Mouse (Mus musculus) thymus, adult 2 months (tissue): ENCODE results near the gene Tdp2. TPM values are rescaled to one million over a fixed set of nuclear protein-coding genes. Genes with fewer than 3 reads are reported as not detected.

Experiments
- DNase-seq: peaks from one replicate; pipeline ENCODE4 v3.0.0; 2021
- H3K27ac ChIP-seq: fragments of 200-500 bp; 2 replicates; pipeline ENCODE4 v1.5.1; 2012; ENCODE audit warnings: low read length, control low read depth; ENCODE audit not compliant: control insufficient read depth, insufficient read depth
- H3K27me3 ChIP-seq: fragments of 200-500 bp; 2 replicates; pipeline ENCODE4 v1.6.1; 2012; ENCODE audit warnings: mild to moderate bottlenecking, low read length, moderate library complexity, mixed read lengths; ENCODE audit not compliant: control insufficient read depth, insufficient read depth
- H3K36me3 ChIP-seq: fragments of 200-500 bp; 2 replicates; pipeline ENCODE4 v1.6.1; 2012; ENCODE audit warnings: mild to moderate bottlenecking, low read length, moderate library complexity; ENCODE audit not compliant: control insufficient read depth, insufficient read depth
- H3K4me1 ChIP-seq: fragments of 200-500 bp; replicated peaks from 2 replicates; pipeline ENCODE4 v1.6.1; 2012; ENCODE audit warnings: low read length; ENCODE audit not compliant: control insufficient read depth, insufficient read depth
- H3K4me3 ChIP-seq: fragments of 200-500 bp; 2 replicates; pipeline ENCODE4 v1.5.1; 2012; ENCODE audit warnings: mild to moderate bottlenecking, low read length, control low read depth, moderate library complexity; ENCODE audit not compliant: control insufficient read depth, insufficient read depth
- CTCF ChIP-seq: fragments of 200-500 bp; IDR thresholded peaks from 2 replicates; pipeline ENCODE4 v1.5.1; 2012; ENCODE audit warnings: mild to moderate bottlenecking, control low read depth, low read length, moderate library complexity, borderline replicate concordance; ENCODE audit not compliant: control insufficient read depth, poor library complexity, insufficient read depth; ENCODE audit errors: extremely low read depth
- POLR2A ChIP-seq: fragments of 200-500 bp; IDR thresholded peaks from 2 replicates; pipeline ENCODE4 v1.6.1; 2012; ENCODE audit warnings: mild to moderate bottlenecking, low read length, control low read depth, moderate library complexity; ENCODE audit not compliant: control insufficient read depth, poor library complexity, insufficient read depth; ENCODE audit errors: extremely low read depth
- WGBS: fragments of 180-500 bp; shearing (Covaris S2); methylation state at CpG from one replicate; pipeline ENCODE4 v1.1.7; 2018; 5-methylcytosine and 5-hydroxymethylcytosine counted together
- polyA plus RNA-seq: library from polyadenylated mRNA; depleted of rRNA; stranded (reverse); fragments of >200 nt; gene quantifications from 2 replicates; pipeline ENCODE4 v1.2.3, GENCODE M21; 2012

Gene Tdp2
- polyA plus RNA-seq, 1 experiment = 40.3 TPM

DNA sequence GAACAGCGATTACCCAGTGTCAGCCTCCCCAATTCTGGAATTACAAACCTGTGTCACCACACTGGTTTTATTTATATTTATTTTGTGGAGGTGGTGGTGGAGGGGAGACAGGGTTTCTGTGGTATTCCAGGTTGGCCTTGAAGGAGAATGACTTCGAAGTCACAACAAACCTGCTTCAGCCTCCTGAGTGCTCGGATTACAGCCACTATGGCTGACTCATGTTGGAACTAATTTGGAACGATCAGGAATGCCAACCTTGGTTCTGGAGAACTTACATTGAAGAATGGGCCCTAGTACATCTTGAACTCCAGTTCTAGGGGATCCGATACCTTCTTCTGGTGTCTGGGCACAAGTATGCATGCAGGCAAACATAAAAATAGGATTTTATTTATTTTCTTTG lies 32.1 kb upstream of the Tdp2 start:
- H3K4me3 ChIP-seq = no peak overlapping the region
- no peak overlapping the region for H3K27ac ChIP-seq
- TF ChIP-seq CTCF = no peak
- no peaks in the 10 kb centered on the region for H3K27me3 ChIP-seq
- peaks cover 7% of the 10 kb centered on the region for H3K4me1 ChIP-seq
- no peaks in the 10 kb centered on the region for H3K36me3 ChIP-seq
- no peak for DNase-seq
- 89% methylated on average over 5 of the region's 5 CpGs for WGBS

DNA sequence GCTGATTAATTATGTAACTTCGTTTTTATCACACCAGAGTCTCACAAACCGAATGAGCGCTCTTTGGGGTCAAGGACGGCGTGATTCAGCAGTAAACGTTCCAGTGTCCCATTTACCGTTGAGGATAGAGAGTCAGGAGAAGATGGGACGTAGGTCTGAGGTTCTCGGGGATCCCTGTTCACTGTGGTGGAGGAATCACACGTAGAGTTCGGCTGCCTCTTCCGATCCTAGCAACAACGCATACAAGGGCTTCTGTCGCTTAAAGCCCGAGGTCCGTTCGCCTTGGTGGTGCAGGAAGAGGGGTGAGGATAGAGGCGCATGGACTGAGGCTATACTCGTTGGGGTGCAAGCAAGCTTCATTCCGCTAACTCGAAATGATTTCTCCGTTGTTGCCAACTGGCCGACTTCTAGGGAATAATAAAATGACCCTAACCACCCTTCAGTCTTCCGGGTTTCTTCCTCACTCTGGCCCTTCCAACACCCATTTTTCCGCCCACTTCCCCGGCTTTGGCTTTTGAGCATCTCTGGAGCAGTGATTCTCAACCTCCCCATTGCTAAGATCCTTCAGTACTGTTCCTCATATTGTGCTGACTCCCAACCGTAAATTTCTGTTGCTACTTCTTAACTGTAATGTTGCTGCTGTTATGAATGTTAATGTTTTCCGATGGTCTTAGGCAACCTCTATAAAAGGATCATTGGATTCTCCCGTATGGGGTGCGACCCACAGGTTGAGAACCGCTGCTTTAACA lies 31.4 kb upstream of the Tdp2 start:
- peak overlapping the region; percentile 40 for H3K4me3 ChIP-seq
- under 1% methylated on average over 31 of the region's 31 CpGs for WGBS
- peak; percentile 41 for DNase-seq
- peak overlapping the region; percentile 71 for H3K27ac ChIP-seq
- peaks cover 3% of the 10 kb centered on the region; the same call in 1 of the 2 replicates for H3K36me3 ChIP-seq
- no peak for TF ChIP-seq CTCF
- TF ChIP-seq POLR2A = no peak
- peaks cover 7% of the 10 kb centered on the region for H3K4me1 ChIP-seq
- H3K27me3 ChIP-seq = no peaks in the 10 kb centered on the region

DNA sequence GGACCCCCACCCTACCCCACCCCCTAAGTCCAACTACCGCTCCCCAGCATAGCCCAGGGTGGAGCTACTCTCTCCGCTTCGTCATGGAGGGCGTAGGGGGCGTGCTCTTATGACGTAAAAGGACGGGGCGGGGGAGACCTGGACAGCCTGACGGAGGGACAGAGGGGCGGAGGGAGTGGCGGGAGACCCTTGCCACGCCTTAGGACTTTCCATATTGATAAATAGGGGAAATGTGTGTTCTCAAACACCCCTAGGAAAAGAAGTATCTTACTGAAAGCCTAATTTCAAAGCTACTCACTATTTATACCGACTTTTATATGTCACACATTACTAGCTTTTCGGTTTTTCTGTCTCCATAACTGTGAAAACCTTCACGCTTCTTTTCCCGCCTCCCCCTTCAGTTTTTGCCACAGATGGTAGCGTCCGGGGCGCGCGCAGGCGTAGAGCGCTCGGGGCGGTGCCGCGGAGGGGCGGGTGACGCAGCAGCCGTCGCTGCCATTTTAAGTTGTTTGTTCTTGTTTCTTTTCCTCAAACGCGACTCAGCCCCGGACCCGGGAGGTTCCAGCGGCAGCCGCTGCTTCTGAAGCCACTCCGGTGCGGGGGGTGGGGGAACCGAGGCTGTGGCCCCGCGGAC lies 30.7 kb upstream of the Tdp2 start:
- peak overlapping the region; percentile 90 for H3K4me3 ChIP-seq
- peak; percentile 97 for DNase-seq
- WGBS = under 1% methylated on average over 42 of the region's 42 CpGs

DNA sequence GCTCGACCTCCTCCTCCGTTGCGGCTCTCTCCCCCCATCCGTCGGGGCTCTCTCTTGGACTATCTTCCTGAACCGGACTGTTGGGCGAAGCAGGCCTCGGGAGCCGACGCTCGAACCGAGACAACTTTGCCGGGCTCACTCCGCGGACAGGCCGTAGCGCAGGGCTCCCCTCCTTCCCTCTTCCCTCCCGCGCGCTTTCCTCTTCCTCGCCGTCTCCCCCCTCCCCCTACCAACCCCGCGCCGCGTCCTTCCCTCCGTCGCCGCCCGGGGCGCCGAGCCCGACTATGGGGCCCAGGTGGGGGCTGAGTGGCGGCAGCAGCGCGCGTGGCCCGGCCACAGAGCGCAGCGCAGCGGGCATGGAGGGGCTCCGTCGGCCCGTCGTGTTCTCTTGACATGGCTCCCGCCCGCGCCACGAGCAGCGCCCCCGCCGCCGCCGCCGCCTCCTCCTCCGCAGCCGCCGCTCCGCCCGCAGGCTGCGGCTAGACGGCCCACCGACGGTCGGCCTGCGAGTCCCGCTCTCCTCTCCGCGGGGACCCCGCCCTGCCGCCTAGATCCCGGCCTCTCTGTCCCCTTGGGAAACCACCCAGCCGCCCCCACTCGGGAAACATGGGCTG lies 30.1 kb upstream of the Tdp2 start, which contains the start of gene BC005537:
Gene BC005537, plus strand, starts transcription at position 350 of the 614 bp plus-strand sequence.
- peaks cover 15% of the 10 kb centered on the region for H3K36me3 ChIP-seq
- H3K4me3 ChIP-seq = peak within 1 kb of the TSS; percentile 90
- TF ChIP-seq CTCF (0 out of 2 replicates have a peak, but pooled peaks have one; percentile 17), POLR2A (no peak)
- H3K4me1 ChIP-seq = peaks cover 7% of the 10 kb centered on the region
- under 1% methylated on average over 74 of the region's 74 CpGs for WGBS
- peak within 1 kb of the TSS; percentile 95 for H3K27ac ChIP-seq
- DNase-seq = peak; percentile 58
- no peaks in the 10 kb centered on the region for H3K27me3 ChIP-seq

More for the DNA sequence above, 30.7 kb upstream of the Tdp2 start:
- Histone ChIP-seq H3K4me1 (peaks cover 7% of the 10 kb centered on the region), H3K27me3 (no peaks in the 10 kb centered on the region), H3K36me3 (peaks cover 8% of the 10 kb centered on the region), H3K27ac (peak overlapping the region; percentile 95)
- TF ChIP-seq POLR2A (peak; percentile 99), CTCF (no peak)

DNA sequence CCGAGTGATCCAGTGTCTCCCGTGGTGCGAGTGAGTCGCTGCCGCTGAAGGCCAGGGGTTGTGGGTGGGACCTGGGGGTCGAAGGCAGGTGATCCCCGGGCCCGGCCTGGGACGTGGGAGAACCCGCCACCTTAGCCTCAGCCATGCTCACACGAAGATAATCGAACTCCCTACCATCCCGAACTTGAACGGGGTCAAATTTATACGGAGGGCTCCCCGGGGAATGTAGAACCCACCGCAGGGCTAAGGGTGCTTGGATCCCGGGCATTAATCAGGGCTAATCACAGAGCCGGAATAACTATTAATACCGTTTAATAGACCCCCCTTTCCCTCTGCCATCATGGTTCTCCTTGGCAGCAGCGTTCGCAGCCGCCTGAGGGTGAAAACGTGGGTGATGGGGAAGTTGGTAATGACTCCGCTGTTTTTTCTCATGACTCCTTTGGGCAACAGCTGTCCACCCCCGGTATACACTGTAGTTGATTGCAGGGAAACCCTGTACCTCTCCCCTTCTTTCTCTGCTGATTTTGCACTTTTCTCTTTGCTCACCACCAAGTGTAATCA lies 29.3 kb upstream of the Tdp2 start:
- DNase-seq = peak; percentile 32
- WGBS = under 1% methylated on average over 26 of the region's 26 CpGs
- H3K27ac ChIP-seq = peak overlapping the region; percentile 95; the same call in 1 of the 2 replicates
- peaks cover 21% of the 10 kb centered on the region for H3K36me3 ChIP-seq
- no peaks in the 10 kb centered on the region for H3K27me3 ChIP-seq
- H3K4me1 ChIP-seq = peaks cover 7% of the 10 kb centered on the region
- H3K4me3 ChIP-seq = peak overlapping the region; percentile 90
- TF ChIP-seq POLR2A (no peak), CTCF (no peak)

DNA sequence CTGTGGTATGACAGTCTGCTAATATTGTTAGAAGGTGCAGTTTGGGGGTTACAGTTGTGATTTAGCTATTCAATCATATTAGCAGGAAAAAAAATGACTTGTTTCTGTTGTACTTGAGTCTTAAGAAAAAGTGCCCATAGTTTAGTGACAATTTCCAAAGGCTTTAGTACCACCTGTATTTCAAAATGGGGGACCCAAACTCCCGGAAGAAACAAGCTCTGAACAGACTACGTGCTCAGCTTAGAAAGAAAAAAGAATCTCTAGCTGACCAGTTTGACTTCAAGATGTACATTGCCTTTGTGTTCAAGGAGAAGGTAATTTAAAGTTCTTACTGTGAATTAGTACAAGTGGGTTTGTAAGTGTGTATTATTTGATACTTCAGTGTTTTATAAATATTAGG lies 28.3 kb upstream of the Tdp2 start:
- peaks cover 7% of the 10 kb centered on the region for H3K4me1 ChIP-seq
- no peak for TF ChIP-seq POLR2A
- TF ChIP-seq CTCF = no peak
- no peak for DNase-seq
- H3K36me3 ChIP-seq = peaks cover 31% of the 10 kb centered on the region
- 7% methylated on average over 2 of the region's 2 CpGs for WGBS
- no peak overlapping the region for H3K4me3 ChIP-seq
- H3K27me3 ChIP-seq = no peaks in the 10 kb centered on the region
- no peak overlapping the region for H3K27ac ChIP-seq
